Mouse (Mus musculus): ENCODE measurements around the gene Ccl12. TPM values are rescaled to one million over a fixed set of nuclear protein-coding genes. Genes with fewer than 3 reads are reported as not detected.

Gene Ccl12
- polyA plus RNA-seq, 1 experiment from 2014 or later: 6.4 TPM

- Histone ChIP-seq H3K9me3 (ENCODE audit: control insufficient read depth, low read length) (no peaks in the 10 kb centered on the region), H3K4me3 (ENCODE audit: low read length) (no peak within 1 kb of the TSS), H3K9ac (ENCODE audit: low read length) (no peak within 1 kb of the TSS), H3K4me1 (replicated peaks; ENCODE audit: control insufficient read depth, insufficient read depth, low read length) (no peaks in the 10 kb centered on the region), H3K4me2 (ENCODE audit: low read depth, low read length) (no peak within 1 kb of the TSS), H3K27ac (ENCODE audit: low read length) (no peak within 1 kb of the TSS), H3K27me3 (ENCODE audit: control insufficient read depth, insufficient read depth, low read depth, low read length) (no peaks in the 10 kb centered on the region), H3K36me3 (ENCODE audit: control insufficient read depth, insufficient read depth, low read length) (no peaks in the 10 kb centered on the region)
- WGBS: 90% methylated on average over 3 of the region's 3 CpGs
- ATAC-seq (ENCODE audit: low read depth): no peak
Observed at GRCm38 (mm10) chr11:82114885-82115284, 13.2 kb downstream of the Ccl12 start, which contains the start of gene Ccl8. TSS of gene Ccl8 (plus strand) at chr11:82115185.

DNA sequence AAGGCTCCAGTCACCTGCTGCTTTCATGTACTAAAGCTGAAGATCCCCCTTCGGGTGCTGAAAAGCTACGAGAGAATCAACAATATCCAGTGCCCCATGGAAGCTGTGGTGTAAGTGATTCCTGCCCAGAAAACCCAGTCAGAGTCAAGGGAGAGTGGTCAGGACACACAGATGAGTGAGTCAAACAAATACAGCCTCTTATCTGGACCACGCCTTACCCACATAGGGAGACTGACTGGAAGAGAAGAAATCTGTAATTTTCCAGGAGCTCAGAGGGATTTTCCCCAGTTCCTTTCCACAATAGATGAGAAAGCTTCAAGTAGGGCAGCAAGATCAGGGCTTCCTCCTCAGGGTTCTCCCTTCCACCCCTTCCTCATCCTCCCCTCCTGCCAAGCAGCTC lies 14.4 kb downstream of the Ccl12 start:
- H3K9ac ChIP-seq (ENCODE audit: low read length): no peak overlapping the region
- no peaks in the 10 kb centered on the region for H3K4me1 ChIP-seq (replicated peaks; ENCODE audit: control insufficient read depth, insufficient read depth, low read length)
- no peak overlapping the region for H3K4me2 ChIP-seq (ENCODE audit: low read depth, low read length)
- no peaks in the 10 kb centered on the region for H3K9me3 ChIP-seq (ENCODE audit: control insufficient read depth, low read length)
- WGBS: 70% methylated on average over 3 of the region's 3 CpGs
- no peak overlapping the region for H3K4me3 ChIP-seq (ENCODE audit: low read length)
- no peaks in the 10 kb centered on the region for H3K36me3 ChIP-seq (ENCODE audit: control insufficient read depth, insufficient read depth, low read length)
- no peak overlapping the region for H3K27ac ChIP-seq (ENCODE audit: low read length)
- ATAC-seq (ENCODE audit: low read depth): no peak
- H3K27me3 ChIP-seq (ENCODE audit: control insufficient read depth, insufficient read depth, low read depth, low read length): no peaks in the 10 kb centered on the region

- H3K4me1 ChIP-seq (replicated peaks; ENCODE audit: control insufficient read depth, insufficient read depth, low read length): no peaks in the 10 kb centered on the region
- no peak overlapping the region for H3K9ac ChIP-seq (ENCODE audit: low read length)
- ATAC-seq (ENCODE audit: low read depth): no peak
- WGBS: 63% methylated on average over 1 of the region's 1 CpGs
- H3K4me3 ChIP-seq (ENCODE audit: low read length): no peak overlapping the region
- no peaks in the 10 kb centered on the region for H3K36me3 ChIP-seq (ENCODE audit: control insufficient read depth, insufficient read depth, low read length)
- no peaks in the 10 kb centered on the region for H3K27me3 ChIP-seq (ENCODE audit: control insufficient read depth, insufficient read depth, low read depth, low read length)
- H3K4me2 ChIP-seq (ENCODE audit: low read depth, low read length): no peak overlapping the region
- no peak overlapping the region for H3K27ac ChIP-seq (ENCODE audit: low read length)
- no peaks in the 10 kb centered on the region for H3K9me3 ChIP-seq (ENCODE audit: control insufficient read depth, low read length)
Observed at GRCm38 (mm10) chr11:82132977-82133376, 31.3 kb downstream of the Ccl12 start.

GRCm38 (mm10) chr11:82136196-82136595 lies 34.6 kb downstream of the Ccl12 start:
- WGBS: 78% methylated on average over 2 of the region's 2 CpGs

DNA sequence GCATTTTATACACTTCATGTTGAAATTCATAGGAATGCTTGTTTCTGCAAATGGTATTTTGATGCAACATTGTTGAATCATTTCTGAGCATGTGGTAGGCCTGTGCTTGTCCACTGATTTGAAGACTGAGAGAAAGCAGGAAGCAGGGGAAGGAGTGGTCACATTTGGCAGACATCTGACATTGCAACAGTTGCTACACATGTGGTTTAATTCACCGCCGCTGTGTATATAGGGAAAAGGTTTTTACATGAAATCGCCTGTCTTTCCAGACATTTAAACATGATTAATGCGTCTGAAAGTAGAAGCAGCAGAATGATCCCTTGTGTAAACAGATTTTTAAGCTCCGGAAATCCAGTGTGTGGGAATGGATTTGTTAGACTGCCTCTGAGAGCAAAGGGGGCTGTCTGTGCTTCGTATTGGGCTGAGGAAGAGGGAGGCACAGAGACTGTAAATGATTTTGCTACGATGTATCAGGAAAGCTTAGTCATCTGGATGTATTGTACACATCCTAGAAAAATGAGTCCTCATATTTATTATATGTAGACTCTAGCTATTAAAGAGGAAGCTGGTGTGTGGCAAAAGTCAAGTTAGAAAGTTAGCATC lies 37.9 kb downstream of the Ccl12 start:
- WGBS: 20% methylated on average over 7 of the region's 7 CpGs
- Histone ChIP-seq H3K9ac (ENCODE audit: low read length) (no peak overlapping the region), H3K4me3 (ENCODE audit: low read length) (no peak overlapping the region), H3K9me3 (ENCODE audit: control insufficient read depth, low read length) (no peaks in the 10 kb centered on the region), H3K27me3 (ENCODE audit: control insufficient read depth, insufficient read depth, low read depth, low read length) (no peaks in the 10 kb centered on the region), H3K36me3 (ENCODE audit: control insufficient read depth, insufficient read depth, low read length) (no peaks in the 10 kb centered on the region), H3K4me2 (ENCODE audit: low read depth, low read length) (no peak overlapping the region), H3K4me1 (replicated peaks; ENCODE audit: control insufficient read depth, insufficient read depth, low read length) (peaks cover 10% of the 10 kb centered on the region), H3K27ac (ENCODE audit: low read length) (peak overlapping the region; percentile 86)
- peak; percentile 99 for ATAC-seq (ENCODE audit: low read depth)

More at GRCm38 (mm10) chr11:82136196-82136595, 34.6 kb downstream of the Ccl12 start:
- Histone ChIP-seq H3K27me3 (ENCODE audit: control insufficient read depth, insufficient read depth, low read depth, low read length) (no peaks in the 10 kb centered on the region), H3K9me3 (ENCODE audit: control insufficient read depth, low read length) (no peaks in the 10 kb centered on the region), H3K4me3 (ENCODE audit: low read length) (no peak overlapping the region), H3K36me3 (ENCODE audit: control insufficient read depth, insufficient read depth, low read length) (no peaks in the 10 kb centered on the region), H3K4me2 (ENCODE audit: low read depth, low read length) (no peak overlapping the region), H3K4me1 (replicated peaks; ENCODE audit: control insufficient read depth, insufficient read depth, low read length) (peaks cover 10% of the 10 kb centered on the region), H3K9ac (ENCODE audit: low read length) (no peak overlapping the region), H3K27ac (ENCODE audit: low read length) (no peak overlapping the region)
- ATAC-seq (ENCODE audit: low read depth): no peak

Other genes with a start within 250 kb of the Ccl12 start
- not detected in 2 replicates for gene 5530401A14Rik, start 241.2 kb upstream of the Ccl12 start, polyA plus RNA-seq (2015; fragmentation: Nextera tagmentation; extraction: Ambion mirVana)
- 0.31 TPM in 2 replicates for gene Asic2, start 133.4 kb upstream of the Ccl12 start, polyA plus RNA-seq (2015; fragmentation: Nextera tagmentation; extraction: Ambion mirVana)
- 20.7 and 21.9 TPM in 2 replicates for gene Ccl2, start 66.3 kb upstream of the Ccl12 start, polyA plus RNA-seq (2015; fragmentation: Nextera tagmentation; extraction: Ambion mirVana)
- not detected in 2 replicates for gene Gm17268, start 63.3 kb upstream of the Ccl12 start, polyA plus RNA-seq (2015; fragmentation: Nextera tagmentation; extraction: Ambion mirVana)
- 12.1 and 13.6 TPM in 2 replicates for gene Ccl7, start 56.1 kb upstream of the Ccl12 start, polyA plus RNA-seq (2015; fragmentation: Nextera tagmentation; extraction: Ambion mirVana)
- gene Ccl11, start 44.0 kb upstream of the Ccl12 start, polyA plus RNA-seq (2015; fragmentation: Nextera tagmentation; extraction: Ambion mirVana): 85.0 and 101 TPM in 2 replicates
- not detected in 2 replicates for gene Ccl8, start 13.3 kb downstream of the Ccl12 start, polyA plus RNA-seq (2015; fragmentation: Nextera tagmentation; extraction: Ambion mirVana)
- not detected in 2 replicates for gene Ccl1, start 203.8 kb downstream of the Ccl12 start, polyA plus RNA-seq (2015; fragmentation: Nextera tagmentation; extraction: Ambion mirVana)